Comparison of ENCODE assay signal across 25 mouse cellular contexts in genomic region chr10:41291021-41291420, GRCm38 (mm10). TPM values are rescaled to one million over a fixed set of nuclear protein-coding genes. Genes with fewer than 3 reads are reported as not detected.
DNase-seq lines count a peak whose midpoint lies in the region; ATAC-seq and TF ChIP-seq lines count a peak whose summit lies in the region.
"Had no signal": no experiment of that assay in that cellular context is flagged by ENCODE, and none has a peak within 500 bp of the region (broad histone marks: within the 10 kb centered on the region; RNA-seq: fewer than 3 reads in every experiment).

No protein-coding gene starts in this region.

- peak; percentile 88 for DNase-seq in liver, adult 2 months (ENCODE audit: extremely low read depth, low read depth, low spot score)
- no peak for DNase-seq in liver, embryonic 11.5 days (ENCODE audit: low spot score)
- peak; percentile 76 for DNase-seq in fat pad, adult 2 months (ENCODE audit: extremely low read depth, low read depth, low spot score)
- peak; percentile 56 for DNase-seq in gonadal fat pad, adult 2 months (ENCODE audit: low read depth)
- DNase-seq in layer of hippocampus, adult 2 months (ENCODE audit: low spot score in 2 of 2), result no peak
- DNase-seq: adrenal gland, adult 2 months; adrenal gland, postnatal 10 days; adrenal gland, postnatal 25 days; cerebellum, adult 11 months; cerebellum, adult 18-20 months; cerebellum, adult 8-10 months; cerebellum, adult 9-11 months; cerebellum, postnatal 14 days; cerebellum, postnatal 36 days; embryo, embryonic 11 days; forebrain, postnatal 0 days had no signal

- H3K27me3 ChIP-seq in liver, adult 2 months (ENCODE audit: control insufficient read depth, insufficient read depth, low read length), result no peaks in the 10 kb centered on the region
- H3K27me3 ChIP-seq in liver, embryonic 11.5 days (replicated peaks; ENCODE audit: control insufficient read depth, insufficient read depth, low read length), result no peaks in the 10 kb centered on the region
- H3K27me3 ChIP-seq: embryonic facial prominence, embryonic 13.5 days; embryonic facial prominence, embryonic 15.5 days; forebrain, embryonic 13.5 days; forebrain, embryonic 15.5 days had no signal

- no peaks in the 10 kb centered on the region for H3K36me3 ChIP-seq in liver, adult 2 months (ENCODE audit: control insufficient read depth, insufficient read depth, low read length)
- H3K36me3 ChIP-seq in liver, embryonic 11.5 days (ENCODE audit: control insufficient read depth, insufficient read depth, low read length), result no peaks in the 10 kb centered on the region
- H3K36me3 ChIP-seq: embryonic facial prominence, embryonic 13.5 days; embryonic facial prominence, embryonic 15.5 days; forebrain, embryonic 15.5 days had no signal

- no peak for ATAC-seq in liver, embryonic 11.5 days (replicated peaks; ENCODE audit: low FRiP score)
- ATAC-seq: forebrain, embryonic 13.5 days; forebrain, embryonic 15.5 days; forebrain, postnatal 0 days had no signal

- no peak overlapping the region for H3K27ac ChIP-seq in liver, adult 2 months (replicated peaks; ENCODE audit: insufficient read depth, low read depth, low read length)
- no peak overlapping the region for H3K27ac ChIP-seq in liver, embryonic 11.5 days (ENCODE audit: low read depth, low read length)
- H3K27ac ChIP-seq in layer of hippocampus, adult 2 months, result no peak overlapping the region
- H3K27ac ChIP-seq: embryonic facial prominence, embryonic 13.5 days; embryonic facial prominence, embryonic 15.5 days; forebrain, embryonic 13.5 days; forebrain, embryonic 15.5 days had no signal

- TF ChIP-seq POLR2A in liver, adult 2 months (IDR thresholded peaks at IDR 0.05; ENCODE audit: extremely low read depth, insufficient read depth, low read length), result no peak

- H3K4me1 ChIP-seq in liver, adult 2 months (ENCODE audit: control insufficient read depth, insufficient read depth, low read length), result peaks cover 6% of the 10 kb centered on the region; the same call in 1 of the 2 replicates
- peaks cover 15% of the 10 kb centered on the region for H3K4me1 ChIP-seq in liver, embryonic 11.5 days (replicated peaks; ENCODE audit: control insufficient read depth, insufficient read depth, low read length)

- no peak overlapping the region for H3K4me3 ChIP-seq in liver, adult 2 months (ENCODE audit: insufficient read depth, low read depth, low read length)
- no peak overlapping the region for H3K4me3 ChIP-seq in liver, embryonic 11.5 days (ENCODE audit: low read depth, low read length)
- no peak overlapping the region for H3K4me3 ChIP-seq in layer of hippocampus, adult 2 months
- H3K4me3 ChIP-seq: embryonic facial prominence, embryonic 13.5 days; embryonic facial prominence, embryonic 15.5 days; erythroblast, embryonic 14.5 days; forebrain, embryonic 13.5 days; forebrain, embryonic 15.5 days had no signal

- no peaks in the 10 kb centered on the region for H3K9me3 ChIP-seq in liver, embryonic 11.5 days (ENCODE audit: control insufficient read depth, low read length)
- H3K9me3 ChIP-seq: embryonic facial prominence, embryonic 13.5 days; embryonic facial prominence, embryonic 15.5 days; forebrain, embryonic 13.5 days; forebrain, embryonic 15.5 days had no signal

- 53% methylated on average over 2 of the region's 2 CpGs for WGBS in liver, adult 2 months
- WGBS in liver, embryonic 11.5 days, result 79% methylated on average over 2 of the region's 2 CpGs

- H3K9ac ChIP-seq in liver, adult 2 months (ENCODE audit: low read depth, low read length), result no peak overlapping the region
- no peak overlapping the region for H3K9ac ChIP-seq in liver, embryonic 11.5 days (ENCODE audit: low read depth, low read length)
- H3K9ac ChIP-seq: embryonic facial prominence, embryonic 13.5 days; embryonic facial prominence, embryonic 15.5 days; forebrain, embryonic 13.5 days; forebrain, embryonic 15.5 days; forebrain, postnatal 0 days had no signal

- no peak for TF ChIP-seq CTCF in liver, adult 2 months (IDR thresholded peaks at IDR 0.05; ENCODE audit: low read depth, low read length)
- TF ChIP-seq CTCF in layer of hippocampus, adult 2 months (conservative IDR thresholded peaks at IDR 0.05), result no peak

- H3K4me2 ChIP-seq in liver, embryonic 11.5 days, result no peak overlapping the region
- H3K4me2 ChIP-seq: embryonic facial prominence, embryonic 13.5 days; embryonic facial prominence, embryonic 15.5 days; forebrain, embryonic 13.5 days; forebrain, embryonic 15.5 days had no signal

- H3K79me2 ChIP-seq in liver, adult 2 months (ENCODE audit: control insufficient read depth, insufficient read depth, low read length), result peaks cover 9% of the 10 kb centered on the region; the same call in 1 of the 2 replicates

RNA-seq across cellular contexts. Expression of gene Fig4, which starts 12.0 kb away (rescaled TPM):
- 10.6 and 12.9 TPM in 2 replicates for total RNA-seq in liver, adult 2 months (2014; rRNA removed)
- polyA plus RNA-seq in liver, adult 2 months (2012; rRNA removed), result 5.1 and 5.4 TPM in 2 replicates
- polyA plus RNA-seq in liver, embryonic 11.5 days (2014; fragmentation: Nextera tagmentation; extraction: Ambion mirVana), result 19.2 and 20.8 TPM in 2 replicates
- polyA plus RNA-seq in gonadal fat pad, adult 2 months (2012; rRNA removed), result 13.7 and 14.4 TPM in 2 replicates
- total RNA-seq in layer of hippocampus, adult 2 months (2021), result 10 to 100 TPM; 34.5 to 35.9 TPM

RNA-seq across cellular contexts. Expression of gene Ak9, which starts 12.8 kb away (rescaled TPM):
- not detected in 2 replicates for total RNA-seq in liver, adult 2 months (2014; rRNA removed)
- not detected in 2 replicates for polyA plus RNA-seq in liver, adult 2 months (2012; rRNA removed)
- polyA plus RNA-seq in liver, embryonic 11.5 days (2014; fragmentation: Nextera tagmentation; extraction: Ambion mirVana), result not detected in 2 replicates
- 0.22 and 0.42 TPM in 2 replicates for polyA plus RNA-seq in gonadal fat pad, adult 2 months (2012; rRNA removed)
- under 1 TPM; 0.12 to 0.20 TPM for total RNA-seq in layer of hippocampus, adult 2 months (2021)
- total RNA-seq: adrenal gland, adult 2 months; adrenal gland, postnatal 10 days; common myeloid progenitor, adult 5-6 weeks; MEL had no signal
- polyA plus RNA-seq: adrenal gland, adult 2 months; C2C12; embryonic facial prominence, embryonic 11.5 days; erythroblast, embryonic 14.5 days had no signal

Comparison
In these comparisons a context has a peak if more than half of its experiments do, and no peak if none do; other contexts are left out.
1. DNase-seq: peak in liver, adult 2 months (single experiment), fat pad, adult 2 months (single experiment) and gonadal fat pad, adult 2 months (single experiment); none in liver, embryonic 11.5 days (single experiment) and layer of hippocampus, adult 2 months (0 of 2).